Mouse (Mus musculus) MEL (cell line): ENCODE measurements around the gene As3mt.

Experiments used
- BHLHE40 ChIP-seq: IDR thresholded peaks from 2 replicates; pipeline ENCODE4 v1.6.1; 2012; ENCODE audit warnings: low read depth, mild to moderate bottlenecking, inconsistent platforms, low read length, improper control_type of control experiment, borderline replicate concordance
- CHD2 ChIP-seq: IDR thresholded peaks from 2 replicates; pipeline ENCODE4 v1.6.1; 2011; ENCODE audit warnings: low read length, improper control_type of control experiment
- CTCF ChIP-seq, 3 experiments: IDR thresholded peaks in 2 of 3; conservative IDR thresholded peaks in 1 of 3; 2 replicates each; pipeline ENCODE4 v1.5.1; 2011 to 2012; ENCODE audit warnings: low read length in 3 of 3, low read depth in 2 of 3, mild to moderate bottlenecking in 2 of 3, improper control_type of control experiment in 1 of 3, inconsistent platforms in 1 of 3, mixed read lengths in 1 of 3, moderate library complexity in 1 of 3; ENCODE audit not compliant: control insufficient read depth in 1 of 3, insufficient read depth in 1 of 3, poor library complexity in 1 of 3, severe bottlenecking in 1 of 3
- ELF1 ChIP-seq: IDR thresholded peaks from 2 replicates; pipeline ENCODE4 v1.6.1; 2014; ENCODE audit warnings: low read depth, mild to moderate bottlenecking, inconsistent platforms, low read length, improper control_type of control experiment, moderate library complexity
- EP300 ChIP-seq, 2 experiments: IDR thresholded peaks; 2 replicates each; pipeline ENCODE4 v1.6.1; 2011; ENCODE audit warnings: improper control_type of control experiment in 2 of 2, low read length in 2 of 2, low read depth in 1 of 2, mild to moderate bottlenecking in 1 of 2
- GABPA ChIP-seq: IDR thresholded peaks from 2 replicates; pipeline ENCODE4 v1.6.1; 2012; ENCODE audit warnings: low read depth, mild to moderate bottlenecking, inconsistent platforms, low read length, improper control_type of control experiment, moderate library complexity
- KAT2A ChIP-seq: conservative IDR thresholded peaks from 2 replicates; pipeline ENCODE4 v1.6.1; 2012; ENCODE audit warnings: low read depth, low read length, improper control_type of control experiment, inconsistent platforms
- POLR2A ChIP-seq, 2 experiments: IDR thresholded peaks; 2 replicates each; pipeline ENCODE4 v1.6.1; 2011 to 2012; ENCODE audit warnings: low read length in 2 of 2, mild to moderate bottlenecking in 2 of 2, control low read depth in 1 of 2, improper control_type of control experiment in 1 of 2, low read depth in 1 of 2, moderate library complexity in 1 of 2; ENCODE audit not compliant: control insufficient read depth in 1 of 2, insufficient read depth in 1 of 2, poor library complexity in 1 of 2
- RCOR1 ChIP-seq: IDR thresholded peaks from 2 replicates; pipeline ENCODE4 v1.6.1; 2012; ENCODE audit warnings: low read depth, mild to moderate bottlenecking, inconsistent platforms, low read length, improper control_type of control experiment
- TAL1 ChIP-seq: IDR thresholded peaks from 2 replicates; pipeline ENCODE4 v1.6.1; 2012; ENCODE audit warnings: mild to moderate bottlenecking, inconsistent platforms, low read length, moderate library complexity, mixed read lengths
- ZNF384 ChIP-seq: IDR thresholded peaks from 2 replicates; pipeline ENCODE4 v1.6.1; 2012; ENCODE audit warnings: low read depth, mild to moderate bottlenecking, inconsistent platforms, low read length, improper control_type of control experiment

DNA sequence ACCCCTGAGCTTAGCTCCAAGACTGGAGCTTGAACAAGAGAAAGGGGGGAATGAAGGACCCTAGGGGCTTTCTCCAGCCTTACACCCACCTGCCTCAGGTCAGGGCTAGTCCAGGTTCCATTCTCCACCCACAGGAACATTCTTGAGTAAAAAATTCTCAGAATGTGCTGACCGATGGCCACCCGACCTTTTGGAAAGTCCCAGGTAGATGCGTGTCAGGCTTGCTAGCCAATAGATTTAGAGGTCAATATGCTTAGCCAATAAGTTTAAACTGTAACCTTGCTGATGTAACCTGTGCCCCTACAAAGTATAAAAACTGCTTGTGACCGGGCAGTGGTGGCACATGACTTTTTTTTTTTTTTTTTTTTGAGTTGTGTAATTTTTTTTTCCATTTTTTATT is 49.0 kb downstream of the As3mt start:
- TF ChIP-seq EP300 (IDR thresholded peaks at IDR 0.05; ENCODE audit: low read depth in 1 of 2, low read length in 2 of 2) (no peak), RCOR1 (no peak), CTCF (IDR thresholded peaks at IDR 0.05 in 2 of 3, conservative IDR thresholded peaks at IDR 0.05 in 1 of 3; ENCODE audit: control insufficient read depth in 1 of 3, insufficient read depth in 1 of 3, low read depth in 2 of 3, low read length in 3 of 3, poor library complexity in 1 of 3, severe bottlenecking in 1 of 3) (no peak), GABPA (no peak), BHLHE40 (no peak), KAT2A (no peak), POLR2A (IDR thresholded peaks at IDR 0.05; ENCODE audit: control insufficient read depth in 1 of 2, insufficient read depth in 1 of 2, low read depth in 1 of 2, low read length in 2 of 2, poor library complexity in 1 of 2) (no peak), ELF1 (no peak), ZNF384 (no peak), TAL1 (no peak), CHD2 (no peak)
